Mouse (Mus musculus) urinary bladder, adult 2 months (tissue): ENCODE measurements around the gene Grap. TPM values are rescaled to one million over a fixed set of nuclear protein-coding genes. Genes with fewer than 3 reads are reported as not detected.
"Not testable (repeated sequence)": the region's sequence is repeated elsewhere in the genome, so short reads cannot be mapped to it uniquely, and the experiment has no call there.

Experiments
- DNase-seq: peaks from one replicate; pipeline ENCODE4 v3.0.0; 2022; ENCODE audit warnings: low spot score
- polyA plus RNA-seq: library from polyadenylated mRNA; depleted of rRNA; stranded (reverse); fragments of >200 nt; gene quantifications from 2 replicates; pipeline ENCODE4 v1.2.3, GENCODE M21; 2012; rRNA removed

Gene Grap
- 5.5 and 6.2 TPM in 2 replicates for polyA plus RNA-seq

DNA sequence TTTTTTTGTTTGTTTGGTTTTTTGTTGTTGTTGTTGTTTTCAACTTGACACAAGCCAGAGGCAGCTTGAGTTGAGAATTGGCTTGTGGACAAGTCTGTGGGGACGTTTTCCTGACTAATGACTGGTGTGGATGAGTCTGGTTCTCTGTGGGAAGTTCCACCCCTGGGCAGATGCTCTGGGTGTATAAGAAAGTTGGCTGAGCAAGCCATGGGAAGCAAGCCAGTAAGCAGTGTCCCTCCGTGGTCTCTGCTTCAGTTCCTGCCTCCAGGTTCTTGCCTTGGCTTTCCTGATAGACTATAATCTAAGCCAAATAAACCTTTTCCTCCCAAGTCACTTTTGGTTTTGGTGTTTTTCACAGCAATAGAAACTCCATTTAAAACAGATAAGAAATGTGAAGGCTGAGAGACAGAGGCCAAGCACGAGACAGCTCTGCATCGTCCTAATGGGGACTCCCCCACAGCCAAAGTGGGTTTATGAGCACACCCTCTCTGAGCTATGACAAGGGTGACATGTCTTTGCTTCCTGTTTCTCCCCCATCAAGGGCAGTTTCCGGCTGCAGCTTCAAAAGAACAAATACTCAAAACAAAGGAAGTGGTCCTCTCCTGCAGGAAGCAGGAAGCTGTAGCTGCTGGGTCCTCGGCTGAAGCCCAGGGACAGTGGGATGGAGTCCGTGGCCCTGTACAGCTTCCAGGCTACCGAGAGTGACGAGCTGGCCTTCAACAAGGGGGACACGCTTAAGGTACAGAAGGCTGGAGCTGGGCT is at the start of gene Grap:
Gene Grap (plus strand): TSS at position 580 of the 762 bp plus-strand sequence.
- DNase-seq = no peak

GRCm38 (mm10) chr11:61608072-61608471 is 45.0 kb upstream of the Grap start:
- no peak for DNase-seq

- DNase-seq = no peak
Measured at GRCm38 (mm10) chr11:61611197-61611596, 41.9 kb upstream of the Grap start.

DNA sequence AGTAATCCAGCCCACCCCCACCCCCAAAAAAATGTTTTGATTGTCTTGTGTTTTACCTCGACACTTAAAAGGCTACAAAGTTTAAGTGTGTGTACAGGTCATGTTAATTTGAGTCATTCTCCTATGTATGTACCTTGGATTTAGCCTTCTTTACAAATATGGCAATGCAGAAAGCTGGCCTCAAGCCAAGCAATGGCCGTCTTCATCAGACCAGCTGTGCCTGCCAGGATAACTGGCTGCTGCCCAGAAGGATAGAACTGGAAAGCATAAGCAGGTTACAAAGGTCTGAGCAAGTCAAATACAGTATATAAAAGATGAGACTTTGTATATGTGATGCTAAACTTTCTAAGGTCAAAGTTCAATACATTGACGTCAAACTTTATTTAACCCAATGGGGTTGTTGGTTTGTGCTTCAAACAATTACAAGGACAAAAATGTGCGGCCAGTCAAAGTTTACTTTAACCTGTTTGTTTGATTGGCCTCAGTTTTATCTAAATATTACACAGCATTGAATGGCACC is 40.9 kb upstream of the Grap start:
- DNase-seq = no peak

DNA sequence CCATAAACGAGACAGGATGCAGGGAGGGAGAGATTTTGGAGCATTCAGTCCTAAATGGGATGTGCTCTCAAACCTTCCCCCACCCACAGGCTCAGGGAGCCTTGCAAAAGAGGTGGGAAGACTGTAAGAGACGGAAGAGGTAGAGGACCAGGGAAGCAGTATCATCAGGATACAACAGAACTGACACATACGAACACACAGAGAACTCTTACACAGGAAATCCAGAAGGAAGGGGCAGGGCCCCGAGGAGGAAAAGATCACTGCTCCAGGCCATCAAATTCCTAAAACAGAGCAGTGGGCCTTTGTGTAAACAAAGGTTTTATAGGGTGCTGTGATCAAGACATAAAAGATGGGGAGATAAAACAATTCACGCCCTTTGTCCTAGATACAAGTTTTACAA is 38.7 kb upstream of the Grap start:
- no peak for DNase-seq

GRCm38 (mm10) chr11:61615686-61616522 is 37.2 kb upstream of the Grap start:
- no peak for DNase-seq

DNA sequence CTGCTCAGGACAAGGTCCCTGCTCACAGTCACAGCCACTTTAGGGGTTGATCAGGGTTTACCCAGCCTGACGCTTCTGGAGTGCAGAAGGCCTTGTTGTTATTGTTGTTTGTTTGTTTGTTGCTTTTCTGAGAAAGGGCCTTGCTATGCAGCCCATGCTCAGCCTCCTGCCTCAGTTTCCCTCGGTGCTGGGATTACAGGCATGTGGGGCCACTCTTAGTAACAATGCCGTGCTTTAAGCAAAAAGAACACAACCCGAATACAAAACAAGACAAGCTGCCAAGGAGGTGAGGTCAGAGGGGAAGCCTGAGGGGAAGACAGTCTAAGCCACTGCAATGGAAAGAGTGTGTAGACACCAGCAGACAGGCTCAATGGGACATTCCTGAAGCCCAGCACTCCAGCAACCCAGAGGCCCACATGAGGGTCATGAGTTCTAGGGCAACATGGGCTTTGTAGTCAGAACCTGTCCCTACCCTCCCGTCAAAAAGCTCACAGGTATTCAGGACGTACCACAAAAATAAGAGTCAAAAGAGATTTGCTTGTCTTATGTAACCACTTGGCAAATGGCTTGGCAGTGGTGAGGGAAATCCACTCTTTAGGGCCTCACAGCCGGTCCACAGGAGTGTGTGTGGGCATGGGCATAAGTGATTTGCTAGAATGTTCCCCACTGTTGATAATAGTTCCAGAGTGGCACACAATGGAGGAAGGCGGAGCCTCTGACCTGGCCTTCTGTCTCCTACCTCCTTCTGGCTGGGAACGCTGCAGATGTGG is 36.4 kb upstream of the Grap start:
- no peak for DNase-seq

DNA sequence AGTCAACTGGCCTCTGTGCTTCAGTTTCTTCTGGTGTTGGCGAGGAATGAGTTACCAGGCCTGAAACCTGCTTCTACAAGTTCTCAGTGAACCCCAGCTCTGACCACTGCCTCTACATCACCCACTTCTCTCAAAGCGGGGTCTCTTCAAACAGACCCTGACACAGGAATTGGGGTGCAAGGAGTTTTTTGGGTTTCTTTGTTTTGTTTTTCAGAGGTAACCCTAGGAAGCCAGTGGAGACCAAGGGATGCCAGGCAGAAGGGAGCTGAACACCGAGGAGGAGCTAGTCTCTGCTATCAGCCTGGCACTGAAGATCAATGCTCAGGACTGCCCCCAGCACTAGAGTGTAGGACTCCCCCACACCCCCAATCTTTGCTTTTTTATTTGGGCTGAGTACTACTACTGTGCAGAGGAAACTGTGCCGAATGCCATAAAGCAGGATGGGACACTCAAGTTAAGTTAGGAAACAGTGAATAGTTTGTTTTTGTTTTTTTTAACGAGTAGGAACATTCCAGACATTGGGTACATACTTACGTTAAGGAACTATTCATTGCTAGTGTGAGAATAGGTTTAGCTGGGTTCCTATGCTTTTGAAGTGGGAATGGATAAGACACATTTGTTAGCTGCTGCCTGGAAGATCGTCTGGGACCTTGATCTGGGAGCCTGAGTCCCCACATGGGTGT is 35.6 kb upstream of the Grap start:
- DNase-seq = no peak

DNA sequence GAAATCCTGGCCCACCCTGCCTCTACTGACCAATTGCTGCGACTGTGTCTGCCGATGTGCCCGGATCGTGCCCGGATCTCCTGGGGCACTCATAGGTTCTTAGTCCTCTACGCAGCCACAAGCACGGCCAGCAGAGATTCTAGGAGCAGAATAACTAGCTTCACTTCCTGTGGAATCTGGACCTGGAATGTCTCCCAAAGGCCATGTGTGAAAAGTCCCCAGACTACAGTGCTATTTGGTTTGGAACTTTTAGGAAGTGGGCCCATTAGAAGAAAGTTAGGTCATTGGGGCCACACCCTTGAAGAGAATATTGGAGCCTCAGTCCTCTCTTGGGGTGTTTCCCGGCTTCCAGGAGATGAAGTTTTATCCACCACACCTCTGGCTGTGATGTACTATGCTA is 34.9 kb upstream of the Grap start:
- no peak for DNase-seq

GRCm38 (mm10) chr11:61618571-61618970 is 34.5 kb upstream of the Grap start:
- DNase-seq = no peak

DNA sequence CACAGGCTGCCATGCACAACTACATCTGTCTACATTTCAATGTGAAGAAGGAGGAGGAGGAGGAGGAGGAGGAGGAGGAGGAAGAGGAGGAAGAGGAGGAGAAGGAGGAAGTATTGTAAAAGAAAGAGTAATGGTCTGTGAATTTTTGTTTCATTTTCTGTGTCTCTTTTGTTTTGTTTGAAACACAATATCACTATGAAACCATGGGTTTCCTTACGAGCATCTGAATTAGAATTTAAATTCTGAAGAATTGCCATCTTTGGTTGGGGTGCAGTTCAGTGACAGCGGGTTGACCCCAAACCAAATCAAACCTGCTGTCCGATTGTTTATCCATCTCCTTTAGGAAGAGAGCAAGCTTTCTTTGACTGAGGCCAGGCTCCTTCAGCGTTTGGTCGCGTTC is 33.7 kb upstream of the Grap start:
- no peak for DNase-seq

DNA sequence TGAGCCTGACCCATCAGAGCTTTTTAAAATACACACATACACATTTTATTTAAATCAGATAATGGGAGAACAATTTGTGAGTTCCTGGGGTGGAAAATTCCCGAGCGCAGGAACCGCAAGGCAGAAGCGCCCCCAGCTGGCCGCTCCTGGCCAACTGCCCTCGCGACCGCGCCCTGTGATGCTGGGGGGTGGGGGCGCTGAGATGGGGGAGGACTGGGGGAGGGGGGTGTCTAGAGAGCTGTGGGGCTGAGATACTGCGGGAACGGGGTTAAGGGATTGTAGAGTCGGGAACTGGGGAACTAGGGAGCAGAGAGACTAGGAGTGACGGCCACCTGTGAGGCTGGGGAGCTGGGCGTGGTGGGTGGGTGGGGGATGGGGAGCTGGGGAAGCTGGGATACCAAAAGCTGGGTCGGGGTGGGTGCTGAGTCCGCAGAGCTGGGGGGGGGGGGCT is 33.2 kb upstream of the Grap start:
- peak; percentile 49 for DNase-seq

DNA sequence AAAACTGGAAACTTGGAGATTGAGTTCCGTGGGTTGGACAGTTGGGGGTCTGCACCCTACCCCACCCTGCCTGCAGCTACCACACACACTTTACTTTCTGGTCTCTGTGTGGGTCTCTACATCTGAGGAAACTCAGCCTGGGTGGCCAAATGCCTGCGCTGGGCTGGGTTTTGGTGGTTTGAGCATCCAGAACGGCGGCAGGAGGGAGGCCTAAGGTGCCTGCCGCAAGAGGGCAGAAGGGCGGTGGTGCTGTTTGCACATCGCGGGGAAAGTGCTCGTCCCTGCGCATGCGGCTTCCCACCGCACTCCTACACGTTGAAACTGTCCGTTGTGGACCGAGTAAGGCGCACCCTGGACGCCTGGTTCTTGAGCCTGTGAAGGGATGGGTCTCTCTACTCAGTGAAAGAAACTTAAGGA is 32.8 kb upstream of the Grap start:
- DNase-seq = peak; percentile 72

GRCm38 (mm10) chr11:61620762-61621161 is 32.3 kb upstream of the Grap start:
- no peak for DNase-seq

- DNase-seq = no peak
Measured at GRCm38 (mm10) chr11:61625136-61625535, 27.9 kb upstream of the Grap start.

DNA sequence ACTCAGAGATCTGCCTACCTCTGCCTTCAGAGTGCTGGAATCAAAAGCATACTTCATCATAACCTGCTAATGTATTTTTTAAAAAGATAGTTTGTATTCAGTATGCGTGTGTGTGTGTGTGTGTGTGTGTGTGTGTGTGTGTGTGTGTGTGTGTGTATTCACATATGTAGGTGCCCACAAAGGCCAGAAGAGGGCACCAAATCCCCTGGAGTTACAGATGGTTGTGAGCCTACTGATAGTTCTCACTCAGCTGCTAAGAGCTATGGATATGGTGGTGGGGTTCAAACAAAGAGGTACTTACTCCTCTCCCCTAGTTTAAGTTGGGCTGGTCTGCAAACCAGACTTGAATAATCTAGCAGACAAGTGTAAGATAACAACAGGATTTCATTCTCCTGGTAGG is 26.6 kb upstream of the Grap start:
- no peak for DNase-seq

- DNase-seq = no peak
Measured at GRCm38 (mm10) chr11:61629621-61630020, 23.4 kb upstream of the Grap start.

- DNase-seq = not testable (repeated sequence)
Measured at GRCm38 (mm10) chr11:61636309-61636708, 16.8 kb upstream of the Grap start.

- DNase-seq = no peak
Measured at GRCm38 (mm10) chr11:61637413-61637812, 15.7 kb upstream of the Grap start.

DNA sequence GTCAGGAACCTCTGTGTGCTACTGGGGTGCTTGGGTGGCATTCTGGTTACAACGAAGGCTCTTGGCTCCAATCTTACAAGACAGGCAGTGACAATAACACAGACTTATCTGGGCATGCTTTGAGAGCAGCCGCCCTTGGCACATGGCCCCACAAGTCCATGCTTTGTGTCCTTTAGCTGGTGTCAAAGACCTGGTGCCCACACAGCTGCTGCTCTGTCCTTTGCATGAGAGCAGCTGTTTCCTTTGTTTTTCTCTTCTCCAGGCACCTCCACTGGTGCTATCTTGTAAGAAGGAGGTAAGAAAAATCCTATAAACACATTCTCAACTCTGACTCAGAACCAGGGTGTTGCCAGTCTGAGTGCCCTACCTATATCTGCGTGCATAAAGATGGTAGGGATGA is 15.2 kb upstream of the Grap start:
- DNase-seq = no peak

DNA sequence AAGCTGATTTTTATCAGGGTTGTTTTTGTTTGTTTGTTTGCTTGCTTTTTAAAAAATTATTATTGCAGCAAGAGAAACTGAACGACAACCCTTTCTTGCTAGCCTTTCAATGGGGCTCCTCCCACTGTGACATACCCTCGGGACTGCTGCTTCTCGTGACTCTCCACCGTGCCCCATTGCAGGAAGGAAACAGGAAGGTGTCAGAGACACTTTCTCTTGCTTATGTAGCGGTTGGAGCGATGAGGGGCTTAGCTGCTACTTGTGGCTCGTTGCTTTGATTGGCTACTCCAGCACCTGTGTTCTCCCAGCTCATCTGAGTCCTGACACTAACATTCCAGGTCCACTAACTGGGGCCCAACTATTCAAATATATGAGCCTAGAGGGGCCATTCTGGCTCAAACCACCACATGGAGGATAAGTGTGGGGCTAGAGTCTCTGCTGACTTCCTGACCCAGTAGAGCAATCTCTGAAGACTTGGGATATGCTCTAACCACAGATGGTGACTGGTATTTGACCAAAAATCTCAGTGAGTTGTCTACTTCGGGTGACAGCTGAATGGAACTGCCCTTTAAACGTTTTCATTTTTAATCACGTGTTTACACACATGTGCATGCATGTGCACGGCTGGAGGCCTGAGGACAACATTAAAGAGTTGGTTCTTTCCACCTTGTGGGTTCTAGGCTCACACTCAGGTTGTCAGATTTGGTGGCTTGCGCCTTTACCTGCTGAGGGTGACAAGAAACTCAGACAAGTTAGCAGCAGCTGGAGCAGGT is 14.1 kb upstream of the Grap start:
- DNase-seq = no peak
